Mouse (Mus musculus) thymus, adult 2 months (tissue): ENCODE measurements around the gene Cnep1r1.

Experiments
- CTCF ChIP-seq: fragments of 200-500 bp; IDR thresholded peaks from 2 replicates; pipeline ENCODE4 v1.5.1; 2012; ENCODE audit warnings: mild to moderate bottlenecking, control low read depth, low read length, moderate library complexity, borderline replicate concordance; ENCODE audit not compliant: control insufficient read depth, poor library complexity, insufficient read depth; ENCODE audit errors: extremely low read depth
- POLR2A ChIP-seq: fragments of 200-500 bp; IDR thresholded peaks from 2 replicates; pipeline ENCODE4 v1.6.1; 2012; ENCODE audit warnings: mild to moderate bottlenecking, low read length, control low read depth, moderate library complexity; ENCODE audit not compliant: control insufficient read depth, poor library complexity, insufficient read depth; ENCODE audit errors: extremely low read depth

DNA sequence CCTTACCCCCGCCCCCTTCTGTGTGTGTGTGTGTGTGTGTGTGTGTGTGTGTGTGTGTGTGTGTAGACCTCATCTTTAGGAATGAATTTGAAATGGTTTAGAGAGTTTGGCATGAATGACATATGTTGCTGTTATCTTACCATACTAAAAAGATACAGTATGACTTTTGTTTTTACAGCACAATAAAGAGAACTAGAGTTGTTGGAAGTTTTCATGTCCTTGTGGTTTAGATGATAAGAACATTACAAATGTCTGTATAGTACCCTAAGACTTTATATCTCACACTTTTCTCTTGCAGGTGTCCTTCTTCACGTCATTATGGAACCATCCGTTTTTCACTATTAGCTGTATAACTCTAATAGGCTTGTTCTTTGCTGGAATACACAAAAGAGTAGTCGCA is 10.8 kb downstream of the Cnep1r1 start:
- TF ChIP-seq CTCF (no peak), POLR2A (no peak)
